Comparison of ENCODE assay signal across 8 mouse cellular contexts in the genomic region with DNA sequence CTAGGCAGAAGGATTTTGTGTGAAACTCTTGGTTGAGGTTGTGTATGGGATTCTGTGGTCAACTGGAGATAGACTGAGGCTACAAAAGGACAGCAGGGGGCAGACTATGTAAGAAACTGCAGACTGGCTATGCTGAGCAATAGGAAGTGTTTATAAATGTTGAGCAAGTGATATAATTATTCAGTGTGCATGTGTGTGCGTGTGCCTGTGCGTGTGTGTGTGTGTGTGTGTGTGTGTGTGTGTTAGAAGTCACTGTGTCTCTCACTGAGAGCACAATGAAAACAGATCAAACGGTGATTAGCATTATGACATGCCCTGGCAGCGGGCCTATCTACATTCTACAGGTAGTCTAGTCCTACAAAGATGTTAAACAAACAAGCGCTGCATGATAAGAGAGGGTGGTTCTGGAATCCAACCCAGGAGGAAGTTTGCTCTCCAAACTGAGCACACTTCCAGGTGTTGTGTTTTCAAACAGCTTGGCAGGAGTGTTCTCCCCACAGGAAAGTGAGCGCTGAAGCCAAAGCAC. TPM values are rescaled to one million over a fixed set of nuclear protein-coding genes. Genes with fewer than 3 reads are reported as not detected.
DNase-seq lines count a peak whose midpoint lies in the region; ATAC-seq lines count a peak whose summit lies in the region.

A gene (plus strand): TSS at position 443 of the 526 bp plus-strand sequence.

- H3K27me3 ChIP-seq in heart, embryonic 10.5 days (ENCODE audit: insufficient read depth, poor library complexity, severe bottlenecking), result no peaks in the 10 kb centered on the region
- peaks cover 3% of the 10 kb centered on the region; the same call in 1 of the 2 replicates for H3K27me3 ChIP-seq in intestine, embryonic 14.5 days (replicated peaks; ENCODE audit: control insufficient read depth, insufficient read depth, low read length)
- H3K27me3 ChIP-seq in liver, embryonic 12.5 days (replicated peaks), result no peaks in the 10 kb centered on the region
- no peaks in the 10 kb centered on the region for H3K27me3 ChIP-seq in neural tube, embryonic 12.5 days (replicated peaks)

- WGBS in heart, embryonic 10.5 days, result 57% methylated on average over 6 of the region's 6 CpGs
- WGBS in intestine, embryonic 14.5 days, result 45% methylated on average over 6 of the region's 6 CpGs
- WGBS in liver, embryonic 12.5 days (ENCODE audit: insufficient replicate concordance), result 51% methylated on average over 6 of the region's 6 CpGs
- WGBS in neural tube, embryonic 12.5 days, result 81% methylated on average over 6 of the region's 6 CpGs

- H3K9me3 ChIP-seq in heart, embryonic 10.5 days, result no peaks in the 10 kb centered on the region
- H3K9me3 ChIP-seq in intestine, embryonic 14.5 days (ENCODE audit: control insufficient read depth, low read length), result no peaks in the 10 kb centered on the region
- no peaks in the 10 kb centered on the region for H3K9me3 ChIP-seq in liver, embryonic 12.5 days (replicated peaks)
- no peaks in the 10 kb centered on the region for H3K9me3 ChIP-seq in neural tube, embryonic 12.5 days

- no peak within 1 kb of the TSS for H3K4me3 ChIP-seq in heart, embryonic 10.5 days
- H3K4me3 ChIP-seq in intestine, embryonic 14.5 days (ENCODE audit: low read depth, low read length), result no peak within 1 kb of the TSS
- H3K4me3 ChIP-seq in liver, embryonic 12.5 days, result no peak within 1 kb of the TSS
- H3K4me3 ChIP-seq in neural tube, embryonic 12.5 days, result no peak within 1 kb of the TSS

- no peak within 1 kb of the TSS for H3K4me2 ChIP-seq in intestine, embryonic 14.5 days (ENCODE audit: low read length)
- no peak within 1 kb of the TSS for H3K4me2 ChIP-seq in liver, embryonic 12.5 days
- no peak within 1 kb of the TSS for H3K4me2 ChIP-seq in neural tube, embryonic 12.5 days (replicated peaks)

- H3K4me1 ChIP-seq in heart, embryonic 10.5 days, result 0 out of 2 replicates have a peak, but pooled peaks cover 3% of the 10 kb centered on the region
- no peaks in the 10 kb centered on the region; the same call in 1 of the 2 replicates for H3K4me1 ChIP-seq in intestine, embryonic 14.5 days (replicated peaks; ENCODE audit: control insufficient read depth, insufficient read depth, low read length)
- H3K4me1 ChIP-seq in liver, embryonic 12.5 days, result no peaks in the 10 kb centered on the region
- H3K4me1 ChIP-seq in neural tube, embryonic 12.5 days, result no peaks in the 10 kb centered on the region

- peak; percentile 99 for DNase-seq in heart, adult 11 months
- no peak for DNase-seq in heart, embryonic 10.5 days (ENCODE audit: low spot score)
- DNase-seq in gastrocnemius, postnatal 10 days, result peak; percentile 34
- DNase-seq in intestine, embryonic 14.5 days (ENCODE audit: low spot score), result peak; percentile 69
- peak; percentile 68 for DNase-seq in thymus, postnatal 4 days

- H3K27ac ChIP-seq in heart, embryonic 10.5 days, result no peak within 1 kb of the TSS
- H3K27ac ChIP-seq in intestine, embryonic 14.5 days (ENCODE audit: low read depth), result no peak within 1 kb of the TSS
- no peak within 1 kb of the TSS for H3K27ac ChIP-seq in liver, embryonic 12.5 days
- no peak within 1 kb of the TSS for H3K27ac ChIP-seq in neural tube, embryonic 12.5 days

- H3K36me3 ChIP-seq in heart, embryonic 10.5 days, result no peaks in the 10 kb centered on the region
- H3K36me3 ChIP-seq in intestine, embryonic 14.5 days (ENCODE audit: control insufficient read depth, insufficient read depth, low read length), result no peaks in the 10 kb centered on the region
- no peaks in the 10 kb centered on the region for H3K36me3 ChIP-seq in liver, embryonic 12.5 days
- no peaks in the 10 kb centered on the region for H3K36me3 ChIP-seq in neural tube, embryonic 12.5 days

- no peak within 1 kb of the TSS for H3K9ac ChIP-seq in intestine, embryonic 14.5 days (ENCODE audit: low read length)
- no peak within 1 kb of the TSS for H3K9ac ChIP-seq in liver, embryonic 12.5 days
- H3K9ac ChIP-seq in neural tube, embryonic 12.5 days, result no peak within 1 kb of the TSS

- peak; percentile 64 for ATAC-seq in activated CD4-positive, CD25-positive, alpha-beta regulatory T cell, adult 4 months
- ATAC-seq in intestine, embryonic 14.5 days (replicated peaks; ENCODE audit: low FRiP score, low TSS enrichment, low read depth), result peak; percentile 79
- peak; percentile 44; the same call in 1 of the 2 replicates for ATAC-seq in liver, embryonic 12.5 days
- peak; percentile 29; the same call in 1 of the 2 replicates for ATAC-seq in neural tube, embryonic 12.5 days (ENCODE audit: low FRiP score, low read depth)

RNA-seq across cellular contexts. Expression of the gene that starts here (rescaled TPM):
- not detected in 2 replicates for polyA plus RNA-seq in heart, embryonic 10.5 days (2016; fragmentation: Nextera tagmentation; extraction: Ambion mirVana)
- polyA plus RNA-seq in activated CD4-positive, CD25-positive, alpha-beta regulatory T cell, adult 4 months (2017; shearing (Covaris generic)), result 10 to 100 TPM; 10.1 to 14.4 TPM
- total RNA-seq in gastrocnemius, postnatal 10 days (2021), result 1 to 10 TPM; 2.2 to 3.2 TPM
- 0.09 and 0.27 TPM in 2 replicates for polyA plus RNA-seq in intestine, embryonic 14.5 days (2014; fragmentation: Nextera tagmentation; extraction: Ambion mirVana)
- 0.17 TPM in 1 of 2 replicates, not detected in the other for polyA plus RNA-seq in liver, embryonic 12.5 days (2016; fragmentation: Nextera tagmentation; extraction: Ambion mirVana)
- polyA plus RNA-seq in neural tube, embryonic 12.5 days (2016; fragmentation: Nextera tagmentation; extraction: Ambion mirVana), result not detected in 2 replicates

Comparison
In these comparisons a context has a peak if more than half of its experiments do, and no peak if none do; other contexts are left out.
1. Peak in DNase-seq and ATAC-seq in intestine, embryonic 14.5 days; RNA of the gene not detected or under 1 TPM.
2. Peak in ATAC-seq in liver, embryonic 12.5 days; RNA of the gene not detected or under 1 TPM.
3. Peak in ATAC-seq in neural tube, embryonic 12.5 days; RNA of the gene not detected or under 1 TPM.
4. ATAC-seq: peak in every context shown above with its lines; median percentile 79 in intestine, embryonic 14.5 days; 64 in activated CD4-positive, CD25-positive, alpha-beta regulatory T cell, adult 4 months; 44 in liver, embryonic 12.5 days; 29 in neural tube, embryonic 12.5 days.